Comparison of ENCODE assay signal across 25 mouse cellular contexts in the genomic region with DNA sequence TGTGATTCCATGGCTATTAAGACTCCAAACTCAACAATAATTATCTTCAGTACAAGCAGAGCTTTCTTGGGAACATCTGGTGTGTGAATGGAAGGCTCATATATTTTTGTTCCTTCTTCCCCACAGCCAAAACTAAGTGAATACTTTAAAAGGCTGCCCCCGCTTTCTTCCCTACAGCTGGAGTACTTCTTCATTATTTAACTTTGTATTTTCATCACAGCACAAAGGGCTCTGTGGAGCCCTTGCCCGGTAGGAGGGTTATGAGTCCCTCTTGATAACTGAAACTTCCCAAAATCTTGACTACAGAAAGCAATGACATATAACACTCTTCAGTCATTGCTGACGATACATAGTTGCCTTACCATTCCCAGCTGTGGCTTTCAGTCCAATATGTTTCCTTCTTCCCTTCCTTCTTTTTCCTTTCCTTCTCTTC.
A peak's percentile ranks its signal among the peaks of the same experiment; 100 is the strongest.
DNase-seq lines count a peak whose midpoint lies in the region; ATAC-seq lines count a peak whose summit lies in the region.
"Had no signal": no experiment of that assay in that cellular context is flagged by ENCODE, and none has a peak within 500 bp of the region (broad histone marks: within the 10 kb centered on the region; RNA-seq: fewer than 3 reads in every experiment).

No protein-coding gene starts in this region.

- 40% methylated on average over 3 of the region's 3 CpGs for WGBS in kidney, embryonic 16.5 days
- 67% methylated on average over 3 of the region's 3 CpGs for WGBS in hindbrain, embryonic 16.5 days

- H3K4me2 ChIP-seq in kidney, embryonic 16.5 days (replicated peaks; ENCODE audit: low read depth, low read length): no peak overlapping the region
- H3K4me2 ChIP-seq in hindbrain, embryonic 16.5 days (ENCODE audit: low read length): no peak overlapping the region
- H3K4me2 ChIP-seq: forebrain, embryonic 13.5 days; heart, embryonic 13.5 days; hindbrain, embryonic 14.5 days had no signal

- H3K27me3 ChIP-seq in kidney, embryonic 16.5 days (ENCODE audit: insufficient read depth, low read length): no peaks in the 10 kb centered on the region
- H3K27me3 ChIP-seq in hindbrain, embryonic 16.5 days (replicated peaks; ENCODE audit: control insufficient read depth, insufficient read depth, low read length): no peaks in the 10 kb centered on the region
- H3K27me3 ChIP-seq: CH12.LX; forebrain, embryonic 13.5 days; heart, embryonic 13.5 days had no signal

- H3K4me3 ChIP-seq in kidney, embryonic 16.5 days (ENCODE audit: low read length): no peak overlapping the region
- no peak overlapping the region for H3K4me3 ChIP-seq in hindbrain, embryonic 16.5 days (ENCODE audit: low read length)
- H3K4me3 ChIP-seq: forebrain, embryonic 10.5 days; forebrain, embryonic 13.5 days; heart, embryonic 13.5 days had no signal

- peaks cover 2% of the 10 kb centered on the region; the same call in 1 of the 2 replicates for H3K9me3 ChIP-seq in kidney, embryonic 16.5 days (ENCODE audit: low read length)
- no peaks in the 10 kb centered on the region for H3K9me3 ChIP-seq in hindbrain, embryonic 16.5 days (ENCODE audit: control insufficient read depth, low read length)
- H3K9me3 ChIP-seq: forebrain, embryonic 10.5 days; forebrain, embryonic 13.5 days had no signal

- ATAC-seq in frontal cortex, adult (ENCODE audit: low TSS enrichment): peak; percentile 71
- peak; percentile 65 for ATAC-seq in kidney, embryonic 16.5 days (ENCODE audit: low FRiP score, low TSS enrichment)
- no peak for ATAC-seq in hindbrain, embryonic 16.5 days
- ATAC-seq: forebrain, embryonic 13.5 days; Patski had no signal

- H3K36me3 ChIP-seq in kidney, embryonic 16.5 days (ENCODE audit: insufficient read depth, low read length): no peaks in the 10 kb centered on the region
- no peaks in the 10 kb centered on the region for H3K36me3 ChIP-seq in hindbrain, embryonic 16.5 days (ENCODE audit: control insufficient read depth, insufficient read depth, low read length)
- H3K36me3 ChIP-seq: forebrain, embryonic 10.5 days; G1E; heart, embryonic 13.5 days had no signal

- no peak overlapping the region for H3K27ac ChIP-seq in kidney, embryonic 16.5 days (ENCODE audit: low read length)
- no peak overlapping the region for H3K27ac ChIP-seq in hindbrain, embryonic 16.5 days (ENCODE audit: low read depth, low read length)
- H3K27ac ChIP-seq: forebrain, embryonic 10.5 days; forebrain, embryonic 13.5 days; heart, embryonic 13.5 days; hindbrain, embryonic 14.5 days had no signal

- no peak overlapping the region for H3K9ac ChIP-seq in kidney, embryonic 16.5 days (replicated peaks; ENCODE audit: low read length)
- H3K9ac ChIP-seq in hindbrain, embryonic 16.5 days (ENCODE audit: low read depth, low read length): no peak overlapping the region
- H3K9ac ChIP-seq: forebrain, embryonic 13.5 days; heart, embryonic 13.5 days; hindbrain, embryonic 14.5 days had no signal

- H3K4me1 ChIP-seq in kidney, embryonic 16.5 days (ENCODE audit: insufficient read depth, low read length): no peaks in the 10 kb centered on the region
- H3K4me1 ChIP-seq in hindbrain, embryonic 16.5 days (ENCODE audit: control insufficient read depth, insufficient read depth, low read depth, low read length): no peaks in the 10 kb centered on the region
- H3K4me1 ChIP-seq: forebrain, embryonic 10.5 days; forebrain, embryonic 13.5 days; heart, embryonic 13.5 days had no signal

- DNase-seq in frontal cortex, postnatal 25 days (ENCODE audit: low spot score in 2 of 2): no peak
- DNase-seq in kidney, adult 11 months: no peak
- DNase-seq in mesoderm, embryonic 11.5 days (ENCODE audit: low read depth, low spot score): peak; percentile 15
- DNase-seq in yolk sac, embryonic 10.5 days (ENCODE audit: low spot score): no peak
- DNase-seq: adrenal gland, postnatal 10 days; adrenal gland, postnatal 36 days; B cell, adult 2 months; cerebellum, adult 11 months; cerebellum, adult 2 months; cerebellum, adult 9-11 months; cerebellum, postnatal 25 days; gastrocnemius, postnatal 25 days; heart, adult 18-20 months; heart, postnatal 14 days; heart, postnatal 4 days had no signal
